Comparison of ENCODE assay signal across 9 mouse cellular contexts in genomic region chr17:27621705-27622531, GRCm38 (mm10). TPM values are rescaled to one million over a fixed set of nuclear protein-coding genes. Genes with fewer than 3 reads are reported as not detected.
DNase-seq lines count a peak whose midpoint lies in the region; ATAC-seq and TF ChIP-seq lines count a peak whose summit lies in the region.
"Had no signal": no experiment of that assay in that cellular context is flagged by ENCODE, and none has a peak within 500 bp of the region (broad histone marks: within the 10 kb centered on the region; RNA-seq: fewer than 3 reads in every experiment).

No protein-coding gene starts in this region.

- peak overlapping the region; percentile 96 for H3K4me3 ChIP-seq in lung, embryonic 15.5 days
- H3K4me3 ChIP-seq in heart, embryonic 16.5 days (ENCODE audit: low read length), result peak overlapping the region; percentile 76
- H3K4me3 ChIP-seq in lung, postnatal 0 days (ENCODE audit: low read depth, low read length), result peak overlapping the region; percentile 76

- peak overlapping the region; percentile 60 for H3K4me2 ChIP-seq in lung, embryonic 15.5 days
- peak overlapping the region; percentile 87 for H3K4me2 ChIP-seq in heart, embryonic 16.5 days (ENCODE audit: low read depth, low read length)
- peak overlapping the region; percentile 62 for H3K4me2 ChIP-seq in lung, postnatal 0 days (replicated peaks; ENCODE audit: low read depth, low read length)

- no peak for DNase-seq in lung, postnatal 14 days
- DNase-seq in lung, postnatal 0 days (ENCODE audit: low spot score), result peak; percentile 38
- DNase-seq in telencephalon, adult 2 months (ENCODE audit: low read depth, low spot score), result peak; percentile 49
- DNase-seq in adrenal gland, postnatal 36 days, result no peak
- no peak for DNase-seq in thymus, postnatal 0 days (ENCODE audit: low spot score)

- 2% methylated on average over 23 of the region's 23 CpGs for WGBS in lung, embryonic 15.5 days
- 3% methylated on average over 23 of the region's 23 CpGs for WGBS in heart, embryonic 16.5 days
- WGBS in lung, postnatal 0 days, result 2% methylated on average over 23 of the region's 23 CpGs

- H3K4me1 ChIP-seq in lung, embryonic 15.5 days, result peaks cover 17% of the 10 kb centered on the region
- H3K4me1 ChIP-seq in heart, embryonic 16.5 days (ENCODE audit: control insufficient read depth, insufficient read depth, low read length), result peaks cover 31% of the 10 kb centered on the region
- peaks cover 5% of the 10 kb centered on the region; the same call in 1 of the 2 replicates for H3K4me1 ChIP-seq in lung, postnatal 0 days (ENCODE audit: insufficient read depth, low read depth, low read length)

- H3K27ac ChIP-seq in lung, embryonic 15.5 days, result peak overlapping the region; percentile 94
- peak overlapping the region; percentile 94 for H3K27ac ChIP-seq in heart, embryonic 16.5 days (ENCODE audit: low read length)
- no peak overlapping the region for H3K27ac ChIP-seq in lung, postnatal 0 days (ENCODE audit: low read length)

- no peak for TF ChIP-seq EP300 in lung, postnatal 0 days (IDR thresholded peaks at IDR 0.05)

- no peaks in the 10 kb centered on the region; the same call in 1 of the 2 replicates for H3K36me3 ChIP-seq in lung, embryonic 15.5 days
- peaks cover 8% of the 10 kb centered on the region; the same call in 1 of the 2 replicates for H3K36me3 ChIP-seq in heart, embryonic 16.5 days (ENCODE audit: control insufficient read depth, insufficient read depth)
- H3K36me3 ChIP-seq in lung, postnatal 0 days (ENCODE audit: insufficient read depth, low read length), result no peaks in the 10 kb centered on the region

- H3K9me3 ChIP-seq in lung, embryonic 15.5 days, result no peaks in the 10 kb centered on the region
- 0 out of 2 replicates have a peak, but pooled peaks cover 4% of the 10 kb centered on the region for H3K9me3 ChIP-seq in heart, embryonic 16.5 days (replicated peaks; ENCODE audit: control insufficient read depth, low read length)
- H3K9me3 ChIP-seq in lung, postnatal 0 days (ENCODE audit: low read length), result no peaks in the 10 kb centered on the region

- H3K27me3 ChIP-seq in lung, embryonic 15.5 days, result no peaks in the 10 kb centered on the region
- no peaks in the 10 kb centered on the region for H3K27me3 ChIP-seq in heart, embryonic 16.5 days (ENCODE audit: control insufficient read depth, insufficient read depth, low read length)
- no peaks in the 10 kb centered on the region for H3K27me3 ChIP-seq in lung, postnatal 0 days (replicated peaks; ENCODE audit: insufficient read depth, low read length)

- peak overlapping the region; percentile 98 for H3K9ac ChIP-seq in lung, embryonic 15.5 days
- peak overlapping the region; percentile 93 for H3K9ac ChIP-seq in heart, embryonic 16.5 days (ENCODE audit: low read length)
- peak overlapping the region; percentile 75 for H3K9ac ChIP-seq in lung, postnatal 0 days (replicated peaks; ENCODE audit: low read depth)

- no peak for ATAC-seq in lung, embryonic 15.5 days (ENCODE audit: borderline replicate concordance, extremely low read depth, low FRiP score, low TSS enrichment)
- peak; percentile 52; the same call in 1 of the 2 replicates for ATAC-seq in common myeloid progenitor, adult 5-6 weeks (replicated peaks; ENCODE audit: low read depth, poor library complexity, severe bottlenecking)
- ATAC-seq in heart, embryonic 16.5 days (replicated peaks; ENCODE audit: extremely low read depth, insufficient read depth, low FRiP score), result no peak
- ATAC-seq in lung, postnatal 0 days, result no peak

- no peak for TF ChIP-seq CTCF in lung, postnatal 0 days (IDR thresholded peaks at IDR 0.05)

RNA-seq across cellular contexts. Expression of gene Nudt3, which starts 1.4 kb away (rescaled TPM):
- polyA plus RNA-seq in lung, embryonic 15.5 days (2015; fragmentation: Nextera tagmentation; extraction: Ambion mirVana), result 92.0 and 95.9 TPM in 2 replicates
- 113 TPM in 2 replicates for total RNA-seq in common myeloid progenitor, adult 5-6 weeks (2017)
- 162 and 176 TPM in 2 replicates for polyA plus RNA-seq in heart, embryonic 16.5 days (2015; fragmentation: Nextera tagmentation; extraction: Ambion mirVana)
- 47.6 and 54.1 TPM in 2 replicates for polyA plus RNA-seq in lung, postnatal 0 days (2015; fragmentation: Nextera tagmentation; extraction: Ambion mirVana)
- total RNA-seq in adrenal gland, postnatal 36 days (2021), result 100 to 1,000 TPM; 191 to 211 TPM
- 80.5 and 87.8 TPM in 2 replicates for polyA plus RNA-seq in thymus, postnatal 0 days (2015; fragmentation: Nextera tagmentation; extraction: Ambion mirVana)

RNA-seq across cellular contexts. Expression of gene RPS10-NUDT3, which starts 13.1 kb away (rescaled TPM):
- not detected in 2 replicates for polyA plus RNA-seq in lung, embryonic 15.5 days (2015; fragmentation: Nextera tagmentation; extraction: Ambion mirVana)
- not detected in 2 replicates for total RNA-seq in common myeloid progenitor, adult 5-6 weeks (2017)
- polyA plus RNA-seq in heart, embryonic 16.5 days (2015; fragmentation: Nextera tagmentation; extraction: Ambion mirVana), result not detected in 2 replicates
- not detected in 2 replicates for polyA plus RNA-seq in lung, postnatal 0 days (2015; fragmentation: Nextera tagmentation; extraction: Ambion mirVana)
- not detected for total RNA-seq in adrenal gland, postnatal 36 days (2021)
- polyA plus RNA-seq in thymus, postnatal 0 days (2015; fragmentation: Nextera tagmentation; extraction: Ambion mirVana), result not detected in 2 replicates
- total RNA-seq: hematopoietic stem cell, adult 5-6 weeks had no signal

RNA-seq across cellular contexts. Expression of gene Rps10, which starts 14.6 kb away (rescaled TPM):
- polyA plus RNA-seq in lung, embryonic 15.5 days (2015; fragmentation: Nextera tagmentation; extraction: Ambion mirVana), result 868 and 923 TPM in 2 replicates
- total RNA-seq in common myeloid progenitor, adult 5-6 weeks (2017), result 2,180 and 2,411 TPM in 2 replicates
- 511 and 514 TPM in 2 replicates for polyA plus RNA-seq in heart, embryonic 16.5 days (2015; fragmentation: Nextera tagmentation; extraction: Ambion mirVana)
- 627 and 659 TPM in 2 replicates for polyA plus RNA-seq in lung, postnatal 0 days (2015; fragmentation: Nextera tagmentation; extraction: Ambion mirVana)
- 1,000 to 10,000 TPM in 1 of 2 experiments, 100 to 1,000 TPM in 1; 945 to 1,005 TPM for total RNA-seq in adrenal gland, postnatal 36 days (2021)
- polyA plus RNA-seq in thymus, postnatal 0 days (2015; fragmentation: Nextera tagmentation; extraction: Ambion mirVana), result 1,579 and 1,606 TPM in 2 replicates

RNA-seq across cellular contexts. Expression of gene Pacsin1, which starts 33.4 kb away (rescaled TPM):
- polyA plus RNA-seq in lung, embryonic 15.5 days (2015; fragmentation: Nextera tagmentation; extraction: Ambion mirVana), result 0.61 and 0.93 TPM in 2 replicates
- not detected in 2 replicates for total RNA-seq in common myeloid progenitor, adult 5-6 weeks (2017)
- 0.55 and 0.76 TPM in 2 replicates for polyA plus RNA-seq in heart, embryonic 16.5 days (2015; fragmentation: Nextera tagmentation; extraction: Ambion mirVana)
- 0.45 and 0.70 TPM in 2 replicates for polyA plus RNA-seq in lung, postnatal 0 days (2015; fragmentation: Nextera tagmentation; extraction: Ambion mirVana)
- total RNA-seq in adrenal gland, postnatal 36 days (2021), result 1 to 10 TPM; 2.5 to 3.5 TPM
- 19.8 and 20.1 TPM in 2 replicates for polyA plus RNA-seq in thymus, postnatal 0 days (2015; fragmentation: Nextera tagmentation; extraction: Ambion mirVana)
- total RNA-seq: hematopoietic stem cell, adult 5-6 weeks had no signal

RNA-seq across cellular contexts. Expression of gene AI413582, which starts 56.4 kb away (rescaled TPM):
- 20.1 and 21.4 TPM in 2 replicates for polyA plus RNA-seq in lung, embryonic 15.5 days (2015; fragmentation: Nextera tagmentation; extraction: Ambion mirVana)
- total RNA-seq in common myeloid progenitor, adult 5-6 weeks (2017), result 19.0 and 22.6 TPM in 2 replicates
- 22.2 and 22.6 TPM in 2 replicates for polyA plus RNA-seq in heart, embryonic 16.5 days (2015; fragmentation: Nextera tagmentation; extraction: Ambion mirVana)
- polyA plus RNA-seq in lung, postnatal 0 days (2015; fragmentation: Nextera tagmentation; extraction: Ambion mirVana), result 30.8 and 38.6 TPM in 2 replicates
- 10 to 100 TPM; 20.0 to 22.9 TPM for total RNA-seq in adrenal gland, postnatal 36 days (2021)
- 109 and 111 TPM in 2 replicates for polyA plus RNA-seq in thymus, postnatal 0 days (2015; fragmentation: Nextera tagmentation; extraction: Ambion mirVana)

Comparison
In these comparisons a context has a peak if more than half of its experiments do, and no peak if none do; other contexts are left out.
1. DNase-seq: peak in lung, postnatal 0 days (single experiment) and telencephalon, adult 2 months (single experiment); none in lung, postnatal 14 days (single experiment), adrenal gland, postnatal 36 days (0 of 2) and thymus, postnatal 0 days (single experiment).
2. Peak in every context shown above with its lines, with median percentiles within 50 percentile points of each other: H3K4me2 ChIP-seq, H3K4me3 ChIP-seq and H3K9ac ChIP-seq.